Mouse (Mus musculus): ENCODE measurements around the gene Rnf225.

DNA sequence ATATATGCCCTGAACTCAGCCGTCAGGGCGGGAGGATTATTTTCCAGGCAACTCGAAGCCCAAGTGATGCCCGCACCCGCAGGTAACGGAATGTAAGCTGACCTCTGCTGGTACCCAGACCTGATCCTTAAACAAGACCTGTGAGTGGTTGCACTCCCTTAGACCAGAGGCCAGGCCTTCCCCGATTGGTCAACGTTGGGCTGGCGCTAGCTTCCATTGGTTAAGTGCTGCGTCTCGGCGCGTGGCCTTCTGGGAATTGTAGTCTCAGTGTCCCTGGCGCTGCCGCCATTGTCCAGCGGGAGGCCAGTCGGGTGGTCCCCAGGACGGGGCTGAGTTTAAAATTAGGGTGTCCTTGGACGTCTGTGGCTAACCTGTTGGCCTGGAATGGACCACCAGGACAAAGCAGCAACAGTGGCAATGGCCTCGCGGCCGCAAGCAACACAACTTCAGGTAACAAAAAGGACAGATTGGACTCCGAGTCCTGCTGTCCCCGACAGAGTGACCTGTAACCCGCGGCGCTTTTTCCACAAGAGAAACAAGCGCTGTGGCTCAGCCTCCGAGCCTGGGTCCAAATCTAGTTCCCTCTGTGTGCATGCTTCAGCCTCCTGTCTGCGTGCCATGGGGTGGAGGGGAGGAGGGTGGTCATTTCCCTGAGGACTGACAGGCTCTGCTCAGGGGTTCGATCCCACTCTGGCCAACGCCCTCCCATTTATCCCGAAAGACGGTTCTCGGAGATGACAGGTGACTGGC lies 46.1 kb upstream of the Rnf225 start, which contains the start of gene Zfp128:
- TF ChIP-seq POLR2A (IDR thresholded peaks at IDR 0.05; ENCODE audit: borderline replicate concordance, extremely low read depth, insufficient read depth, insufficient read length, poor library complexity, severe bottlenecking) (peak; percentile 77; the same call in 1 of the 2 replicates), CTCF (IDR thresholded peaks at IDR 0.05; ENCODE audit: borderline replicate concordance, extremely low read depth, insufficient read depth, insufficient read length) (no peak)
